Mouse (Mus musculus) MEL (cell line): ENCODE results near the gene Sipa1l2. TPM values are rescaled to one million over a fixed set of nuclear protein-coding genes. Genes with fewer than 3 reads are reported as not detected.

ENCODE experiments used
- DNase-seq: peaks from one replicate; pipeline ENCODE4 v3.0.0; 2011; ENCODE audit warnings: low read depth, low spot score
- H3K27ac ChIP-seq: 2 replicates; pipeline ENCODE4 v1.5.1; 2012; ENCODE audit warnings: low read depth, mild to moderate bottlenecking, control low read depth, low read length, moderate library complexity; ENCODE audit not compliant: control insufficient read depth
- H3K27me3 ChIP-seq, 2 experiments: fragments of 150-350 bp in 1 of 2; sonication (generic) in 1 of 2; 2 replicates each; pipeline ENCODE4 v1.6.1; 2012; ENCODE audit warnings: low read length in 2 of 2, mild to moderate bottlenecking in 2 of 2, improper control_type of control experiment in 1 of 2, moderate library complexity in 1 of 2; ENCODE audit not compliant: insufficient read depth in 2 of 2, control insufficient read depth in 1 of 2
- H3K36me3 ChIP-seq, 2 experiments: 2 replicates each; pipeline ENCODE4 v1.6.1; 2012 to 2014; ENCODE audit warnings: low read length in 2 of 2, improper control_type of control experiment in 1 of 2, inconsistent platforms in 1 of 2, mild to moderate bottlenecking in 1 of 2; ENCODE audit not compliant: insufficient read depth in 2 of 2, control insufficient read depth in 1 of 2
- H3K4me1 ChIP-seq, 2 experiments: fragments of 150-350 bp in 1 of 2; sonication (generic) in 1 of 2; 2 replicates each; pipeline ENCODE4 v1.6.1; 2012; ENCODE audit warnings: low read length in 2 of 2, improper control_type of control experiment in 1 of 2, mild to moderate bottlenecking in 1 of 2; ENCODE audit not compliant: insufficient read depth in 2 of 2, control insufficient read depth in 1 of 2
- H3K4me3 ChIP-seq, 2 experiments: fragments of 150-350 bp in 1 of 2; sonication (generic) in 1 of 2; 2 replicates each; pipeline ENCODE4 v1.5.1; 2012; ENCODE audit warnings: low read depth in 2 of 2, low read length in 2 of 2, mild to moderate bottlenecking in 2 of 2, moderate library complexity in 2 of 2, control low read depth in 1 of 2, improper control_type of control experiment in 1 of 2; ENCODE audit not compliant: control insufficient read depth in 1 of 2, insufficient read depth in 1 of 2
- H3K79me2 ChIP-seq: 2 replicates; pipeline ENCODE4 v1.6.1; 2012; ENCODE audit warnings: mild to moderate bottlenecking, low read length, moderate library complexity; ENCODE audit not compliant: control insufficient read depth, poor library complexity, insufficient read depth
- H3K9ac ChIP-seq: 2 replicates; pipeline ENCODE4 v1.6.1; 2012; ENCODE audit warnings: low read depth, mild to moderate bottlenecking, control low read depth, low read length, moderate library complexity; ENCODE audit not compliant: control insufficient read depth, poor library complexity, severe bottlenecking
- H3K9me3 ChIP-seq: fragments of 150-350 bp; sonication (generic); replicated peaks from 2 replicates; pipeline ENCODE4 v1.6.1; 2012; ENCODE audit warnings: mild to moderate bottlenecking, low read length, improper control_type of control experiment, moderate library complexity; ENCODE audit not compliant: insufficient read depth
- CHD2 ChIP-seq: IDR thresholded peaks from 2 replicates; pipeline ENCODE4 v1.6.1; 2011; ENCODE audit warnings: low read length, improper control_type of control experiment
- CTCF ChIP-seq, 3 experiments: IDR thresholded peaks in 2 of 3; conservative IDR thresholded peaks in 1 of 3; 2 replicates each; pipeline ENCODE4 v1.5.1; 2011 to 2012; ENCODE audit warnings: low read length in 3 of 3, low read depth in 2 of 3, mild to moderate bottlenecking in 2 of 3, improper control_type of control experiment in 1 of 3, inconsistent platforms in 1 of 3, mixed read lengths in 1 of 3, moderate library complexity in 1 of 3; ENCODE audit not compliant: control insufficient read depth in 1 of 3, insufficient read depth in 1 of 3, poor library complexity in 1 of 3, severe bottlenecking in 1 of 3
- EP300 ChIP-seq, 2 experiments: IDR thresholded peaks; 2 replicates each; pipeline ENCODE4 v1.6.1; 2011; ENCODE audit warnings: improper control_type of control experiment in 2 of 2, low read length in 2 of 2, low read depth in 1 of 2, mild to moderate bottlenecking in 1 of 2
- ETS1 ChIP-seq: IDR thresholded peaks from 2 replicates; pipeline ENCODE4 v1.6.1; 2012; ENCODE audit warnings: low read depth, mild to moderate bottlenecking, inconsistent platforms, low read length, improper control_type of control experiment, moderate library complexity
- GATA1 ChIP-seq: IDR thresholded peaks from 2 replicates; pipeline ENCODE4 v1.6.1; 2011; ENCODE audit warnings: low read depth, low read length, improper control_type of control experiment
- JUND ChIP-seq: IDR thresholded peaks from 2 replicates; pipeline ENCODE4 v1.6.1; 2011; ENCODE audit warnings: low read depth, mild to moderate bottlenecking, improper control_type of control experiment, low read length
- MAFK ChIP-seq: IDR thresholded peaks from 2 replicates; pipeline ENCODE4 v1.6.1; 2011; ENCODE audit warnings: low read depth, mild to moderate bottlenecking, low read length, improper control_type of control experiment, borderline replicate concordance
- MEF2A ChIP-seq: IDR thresholded peaks from 2 replicates; pipeline ENCODE4 v1.6.1; 2014; ENCODE audit warnings: low read depth, mild to moderate bottlenecking, inconsistent platforms, low read length, improper control_type of control experiment; ENCODE audit not compliant: poor library complexity, insufficient replicate concordance, severe bottlenecking; ENCODE audit errors: extremely low read depth
- MYB ChIP-seq: IDR thresholded peaks from 2 replicates; pipeline ENCODE4 v1.6.1; 2011; ENCODE audit warnings: mild to moderate bottlenecking, low read depth, low read length, improper control_type of control experiment
- MYC ChIP-seq: IDR thresholded peaks from 2 replicates; pipeline ENCODE4 v1.6.1; 2011; ENCODE audit warnings: low read depth, mild to moderate bottlenecking, low read length, improper control_type of control experiment, moderate library complexity
- NRF1 ChIP-seq: IDR thresholded peaks from 2 replicates; pipeline ENCODE4 v1.6.1; 2014; ENCODE audit warnings: low read depth, mild to moderate bottlenecking, inconsistent platforms, low read length, improper control_type of control experiment, moderate library complexity; ENCODE audit not compliant: poor library complexity, insufficient read depth, severe bottlenecking
- POLR2AphosphoS5 ChIP-seq: IDR thresholded peaks from 2 replicates; pipeline ENCODE4 v1.6.1; 2012; ENCODE audit warnings: low read depth, borderline replicate concordance, mild to moderate bottlenecking, inconsistent platforms, low read length, moderate library complexity, mixed read lengths
- SMC3 ChIP-seq: IDR thresholded peaks from 2 replicates; pipeline ENCODE4 v1.6.1; 2011; ENCODE audit warnings: low read depth, low read length, improper control_type of control experiment
- USF1 ChIP-seq: IDR thresholded peaks from 2 replicates; pipeline ENCODE4 v1.6.1; 2014; ENCODE audit warnings: low read depth, mild to moderate bottlenecking, inconsistent platforms, low read length, improper control_type of control experiment, moderate library complexity
- ZKSCAN1 ChIP-seq: IDR thresholded peaks from 2 replicates; pipeline ENCODE4 v1.6.1; 2012; ENCODE audit warnings: low read depth, mild to moderate bottlenecking, inconsistent platforms, low read length, improper control_type of control experiment, moderate library complexity
- polyA plus RNA-seq, 2 experiments: library from polyadenylated mRNA; stranded (reverse) in 1 of 2; unstranded in 1 of 2; fragments of >175 nt in 1 of 2; fragments of >200 nt in 1 of 2; gene quantifications; 2 replicates each; pipeline versions ENCODE4 v1.2.1 to v1.2.4; 2012; ENCODE audit warnings: low replicate concordance in 2 of 2, low read depth in 1 of 2; ENCODE audit not compliant: insufficient read length in 2 of 2, insufficient read depth in 1 of 2, missing spikeins in 1 of 2
- total RNA-seq: library from RNA; depleted of rRNA; stranded (reverse); fragments of 300-350 nt; gene quantifications from 2 replicates; pipeline ENCODE4 v1.2.3, GENCODE M21; 2012

The Sipa1l2 gene
- total and polyA plus RNA-seq, 3 experiments = not detected

DNA sequence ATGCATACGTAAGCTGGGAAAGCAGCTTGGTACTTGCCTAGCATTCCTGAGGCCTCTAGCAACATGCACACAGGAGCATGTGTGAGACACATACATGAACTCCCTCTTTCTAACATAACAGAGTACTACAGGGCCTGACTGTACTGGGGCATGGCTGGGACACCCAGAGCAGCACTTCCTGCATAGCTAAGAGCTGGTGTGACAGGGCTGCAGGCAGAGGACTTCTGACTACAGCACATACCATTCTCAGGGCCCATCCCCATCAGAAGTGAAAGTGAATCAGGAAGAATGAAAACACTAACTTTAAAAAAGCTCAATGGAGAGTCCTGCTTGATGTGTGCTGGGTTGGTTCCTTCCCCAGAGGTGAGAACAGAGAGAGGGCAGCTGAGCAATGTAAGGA is 108.1 kb downstream of the Sipa1l2 start:
- no peak overlapping the region for H3K4me3 ChIP-seq
- TF ChIP-seq CTCF (IDR thresholded peaks at IDR 0.05 in 2 of 3, conservative IDR thresholded peaks at IDR 0.05 in 1 of 3; ENCODE audit: control insufficient read depth in 1 of 3, insufficient read depth in 1 of 3, low read depth in 2 of 3, low read length in 3 of 3, poor library complexity in 1 of 3, severe bottlenecking in 1 of 3) (no peak), POLR2AphosphoS5 (no peak), MEF2A (no peak), MAFK (no peak), SMC3 (no peak), CHD2 (no peak), MYB (no peak)
- no peak for DNase-seq
- H3K27me3 ChIP-seq = no peaks in the 10 kb centered on the region; a peak in 1 of 4 replicates
- no peaks in the 10 kb centered on the region for H3K36me3 ChIP-seq
- no peak overlapping the region for H3K9ac ChIP-seq
- no peak overlapping the region for H3K27ac ChIP-seq
- no peaks in the 10 kb centered on the region for H3K4me1 ChIP-seq
- no peaks in the 10 kb centered on the region for H3K9me3 ChIP-seq
- no peaks in the 10 kb centered on the region for H3K79me2 ChIP-seq

DNA sequence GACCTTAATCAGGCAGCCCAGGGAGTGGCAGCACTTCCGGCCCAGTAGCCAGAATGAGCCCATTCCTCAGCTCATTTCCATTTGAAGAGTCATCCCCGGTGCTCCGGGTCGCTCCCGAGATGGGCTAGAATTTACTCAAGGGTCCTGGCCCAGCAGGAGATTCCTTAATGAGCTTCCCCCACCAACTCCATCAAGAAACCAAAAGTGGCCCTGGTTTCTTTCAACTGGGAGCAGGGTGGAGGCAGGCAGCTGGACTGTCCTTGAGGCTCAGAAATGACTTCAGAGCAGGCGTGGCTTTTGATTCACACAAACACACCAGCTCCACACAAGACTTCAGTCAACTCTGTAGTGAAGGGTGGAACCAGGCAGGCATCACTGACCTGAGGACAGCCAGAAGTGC is 109.0 kb downstream of the Sipa1l2 start:
- no peak for DNase-seq
- H3K9ac ChIP-seq = no peak overlapping the region
- H3K9me3 ChIP-seq = no peaks in the 10 kb centered on the region
- H3K79me2 ChIP-seq = no peaks in the 10 kb centered on the region
- H3K27ac ChIP-seq = no peak overlapping the region
- H3K4me3 ChIP-seq = no peak overlapping the region
- no peaks in the 10 kb centered on the region for H3K4me1 ChIP-seq
- TF ChIP-seq CTCF (IDR thresholded peaks at IDR 0.05 in 2 of 3, conservative IDR thresholded peaks at IDR 0.05 in 1 of 3; ENCODE audit: control insufficient read depth in 1 of 3, insufficient read depth in 1 of 3, low read depth in 2 of 3, low read length in 3 of 3, poor library complexity in 1 of 3, severe bottlenecking in 1 of 3) (no peak), NRF1 (no peak), ZKSCAN1 (no peak), USF1 (no peak), ETS1 (no peak), GATA1 (no peak), MYC (no peak), MEF2A (no peak), JUND (no peak), EP300 (IDR thresholded peaks at IDR 0.05; ENCODE audit: low read depth in 1 of 2, low read length in 2 of 2) (no peak)
- H3K36me3 ChIP-seq = no peaks in the 10 kb centered on the region
- no peaks in the 10 kb centered on the region; a peak in 1 of 4 replicates for H3K27me3 ChIP-seq
